Mouse (Mus musculus) liver, embryonic 15.5 days (tissue): ENCODE results near the gene Gucd1. TPM values are rescaled to one million over a fixed set of nuclear protein-coding genes. Genes with fewer than 3 reads are reported as not detected.

Source experiments
- ATAC-seq: fragments of 200-750 bp; cut with Nextera tagmentation; 2 replicates; pipeline ENCODE4 v1.8.0; 2017; ENCODE audit warnings: moderate number of reproducible peaks, mild to moderate bottlenecking, moderate library complexity; ENCODE audit not compliant: insufficient read depth
- H3K27ac ChIP-seq: fragments of 300-500 bp; sonication (generic); replicated peaks from 2 replicates; pipeline ENCODE4 v1.5.1; 2015; ENCODE audit warnings: mild to moderate bottlenecking, inconsistent platforms
- H3K27me3 ChIP-seq: fragments of 300-500 bp; sonication (generic); 2 replicates; pipeline ENCODE4 v1.6.1; 2015; ENCODE audit warnings: mild to moderate bottlenecking, inconsistent platforms
- H3K36me3 ChIP-seq: fragments of 300-500 bp; sonication (generic); replicated peaks from 2 replicates; pipeline ENCODE4 v1.6.1; 2015; ENCODE audit warnings: moderate library complexity, mild to moderate bottlenecking, inconsistent platforms
- H3K4me1 ChIP-seq: fragments of 300-500 bp; sonication (generic); replicated peaks from 2 replicates; pipeline ENCODE4 v1.6.1; 2015; ENCODE audit warnings: inconsistent platforms
- H3K4me2 ChIP-seq: fragments of 300-500 bp; sonication (generic); 2 replicates; pipeline ENCODE4 v1.6.1; 2015; ENCODE audit warnings: moderate library complexity, mild to moderate bottlenecking, inconsistent platforms
- H3K4me3 ChIP-seq: fragments of 300-500 bp; sonication (generic); replicated peaks from 2 replicates; pipeline ENCODE4 v1.5.1; 2015; ENCODE audit warnings: mild to moderate bottlenecking, inconsistent platforms
- H3K9ac ChIP-seq: fragments of 300-500 bp; sonication (generic); 2 replicates; pipeline ENCODE4 v1.6.1; 2015; ENCODE audit warnings: moderate library complexity, mild to moderate bottlenecking, inconsistent platforms
- H3K9me3 ChIP-seq: fragments of 300-500 bp; sonication (generic); replicated peaks from 2 replicates; pipeline ENCODE4 v1.6.1; 2016; ENCODE audit warnings: inconsistent platforms
- WGBS: fragments of 180-500 bp; shearing (Covaris S2); methylation state at CpG from one replicate; pipeline ENCODE4 v1.1.7; 2015; ENCODE audit warnings: mixed read lengths; ENCODE audit not compliant: insufficient replicate concordance; 5-methylcytosine and 5-hydroxymethylcytosine counted together
- polyA plus RNA-seq: library from polyadenylated mRNA; unstranded; fragments of >200 nt; fragmentation: Nextera tagmentation; extraction: Ambion mirVana; gene quantifications from 2 replicates; pipeline ENCODE4 v1.2.1, GENCODE M21; 2015

Gene Gucd1
- polyA plus RNA-seq, 1 experiment from 2014 or later, result 62.1 TPM

DNA sequence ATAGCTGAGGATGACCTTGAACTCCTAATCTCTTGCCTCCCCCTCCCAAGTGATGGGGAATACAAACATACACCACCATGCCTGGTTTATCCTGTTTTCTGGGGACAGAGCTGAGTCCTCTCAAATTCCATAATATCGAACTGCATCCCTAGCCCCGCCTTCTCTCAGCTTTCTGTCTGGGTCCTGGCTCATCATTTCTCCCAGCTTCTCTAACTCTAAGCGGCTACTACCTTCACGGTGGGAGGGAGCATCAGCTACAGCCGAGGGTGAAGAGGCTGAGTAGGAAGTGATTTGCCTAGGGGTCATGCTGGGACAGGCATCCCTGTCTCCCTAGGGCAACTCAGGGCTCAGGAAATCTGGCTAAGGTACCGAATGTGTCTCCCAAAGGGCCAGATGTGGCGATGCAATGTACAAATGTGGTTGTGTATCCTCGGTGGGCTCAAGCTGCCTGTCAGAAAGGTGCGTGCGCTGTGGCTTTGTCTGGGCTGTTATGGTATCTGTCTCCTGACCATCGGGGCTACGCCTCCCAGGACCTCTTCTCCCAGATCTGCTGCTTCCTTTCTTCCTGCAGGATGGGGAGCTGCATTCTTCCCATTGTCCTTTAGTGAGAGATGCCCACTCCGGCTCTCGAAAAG is 41.4 kb upstream of the Gucd1 start:
- no peak overlapping the region for H3K4me3 ChIP-seq
- no peaks in the 10 kb centered on the region for H3K36me3 ChIP-seq
- peaks cover 66% of the 10 kb centered on the region for H3K27me3 ChIP-seq
- no peak overlapping the region for H3K9ac ChIP-seq
- H3K9me3 ChIP-seq, result no peaks in the 10 kb centered on the region
- WGBS, result 9% methylated on average over 14 of the region's 14 CpGs
- H3K4me1 ChIP-seq, result peaks cover 10% of the 10 kb centered on the region
- ATAC-seq, result no peak
- no peak overlapping the region for H3K4me2 ChIP-seq
- no peak overlapping the region for H3K27ac ChIP-seq

GRCm38 (mm10) chr10:75558515-75558914 is 40.7 kb upstream of the Gucd1 start:
- Histone ChIP-seq H3K27me3 (peaks cover 64% of the 10 kb centered on the region), H3K9ac (no peak overlapping the region), H3K4me1 (peaks cover 11% of the 10 kb centered on the region), H3K36me3 (no peaks in the 10 kb centered on the region), H3K4me3 (no peak overlapping the region), H3K27ac (no peak overlapping the region), H3K4me2 (no peak overlapping the region), H3K9me3 (no peaks in the 10 kb centered on the region)
- WGBS, result 25% methylated on average over 3 of the region's 3 CpGs
- ATAC-seq, result no peak

DNA sequence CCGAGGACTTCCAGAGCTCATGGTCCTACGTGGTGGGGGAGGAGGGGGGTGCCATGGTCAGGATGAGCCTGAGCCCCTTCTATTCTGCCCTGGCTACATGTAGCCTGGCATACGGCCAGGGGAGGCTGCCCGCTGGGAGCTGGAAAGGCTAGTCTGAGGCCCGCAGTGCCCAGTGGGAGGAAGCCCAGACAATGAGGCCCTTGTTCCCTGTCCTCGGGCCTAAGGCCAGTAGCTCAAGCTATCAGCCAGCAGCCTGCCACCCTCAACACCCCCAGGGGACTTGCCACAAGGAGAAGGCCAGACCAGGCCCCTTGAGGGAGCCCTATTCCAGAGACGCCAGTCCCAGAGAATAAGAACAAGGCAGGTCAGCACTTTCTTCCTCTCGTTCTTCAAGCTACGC is 38.3 kb upstream of the Gucd1 start:
- peaks cover 15% of the 10 kb centered on the region for H3K4me1 ChIP-seq

DNA sequence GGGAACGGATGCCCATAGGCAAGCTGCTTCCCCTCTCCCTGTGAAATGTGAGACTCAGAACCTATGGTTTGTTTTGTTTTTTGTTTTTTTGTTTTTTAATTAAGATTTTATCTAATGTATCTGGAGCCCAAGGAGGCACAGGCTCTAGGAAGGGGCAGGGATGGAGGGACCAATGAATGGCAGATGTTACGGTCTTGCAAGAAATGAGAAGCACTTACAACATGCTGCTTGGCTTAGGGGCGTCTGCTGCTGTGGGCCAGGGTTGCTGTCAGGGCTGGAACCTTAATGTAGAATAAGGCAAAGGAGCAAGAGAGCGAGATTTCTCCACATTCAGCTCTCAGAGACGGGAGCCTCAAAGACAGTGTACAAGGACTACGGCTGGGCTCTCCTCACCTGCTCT is 37.8 kb upstream of the Gucd1 start:
- 73% methylated on average over 6 of the region's 6 CpGs for WGBS
- H3K9me3 ChIP-seq, result no peaks in the 10 kb centered on the region
- H3K27ac ChIP-seq, result no peak overlapping the region
- no peaks in the 10 kb centered on the region for H3K36me3 ChIP-seq
- H3K4me1 ChIP-seq, result peaks cover 16% of the 10 kb centered on the region
- ATAC-seq, result no peak
- no peak overlapping the region for H3K9ac ChIP-seq
- no peak overlapping the region for H3K4me3 ChIP-seq
- H3K27me3 ChIP-seq, result peaks cover 39% of the 10 kb centered on the region
- no peak overlapping the region for H3K4me2 ChIP-seq

More for the DNA sequence above, 38.3 kb upstream of the Gucd1 start:
- WGBS, result 65% methylated on average over 9 of the region's 9 CpGs
- Histone ChIP-seq H3K4me2 (no peak overlapping the region), H3K27me3 (peaks cover 43% of the 10 kb centered on the region), H3K9me3 (no peaks in the 10 kb centered on the region), H3K4me3 (no peak overlapping the region), H3K9ac (no peak overlapping the region), H3K27ac (no peak overlapping the region), H3K36me3 (no peaks in the 10 kb centered on the region)
- ATAC-seq, result no peak

GRCm38 (mm10) chr10:75554090-75554489 is 36.3 kb upstream of the Gucd1 start:
- 58% methylated on average over 8 of the region's 8 CpGs for WGBS
- Histone ChIP-seq H3K4me3 (no peak overlapping the region), H3K4me1 (peaks cover 12% of the 10 kb centered on the region), H3K4me2 (no peak overlapping the region), H3K9me3 (no peaks in the 10 kb centered on the region), H3K27ac (no peak overlapping the region), H3K36me3 (no peaks in the 10 kb centered on the region), H3K27me3 (peaks cover 24% of the 10 kb centered on the region), H3K9ac (no peak overlapping the region)
- no peak for ATAC-seq

GRCm38 (mm10) chr10:75552701-75553450 is 35.1 kb upstream of the Gucd1 start:
- Histone ChIP-seq H3K27me3 (peaks cover 12% of the 10 kb centered on the region), H3K4me1 (peaks cover 12% of the 10 kb centered on the region), H3K9me3 (no peaks in the 10 kb centered on the region), H3K27ac (no peak overlapping the region), H3K4me3 (no peak overlapping the region), H3K9ac (no peak overlapping the region), H3K36me3 (no peaks in the 10 kb centered on the region), H3K4me2 (no peak overlapping the region)
- ATAC-seq, result no peak
- 73% methylated on average over 13 of the region's 13 CpGs for WGBS

DNA sequence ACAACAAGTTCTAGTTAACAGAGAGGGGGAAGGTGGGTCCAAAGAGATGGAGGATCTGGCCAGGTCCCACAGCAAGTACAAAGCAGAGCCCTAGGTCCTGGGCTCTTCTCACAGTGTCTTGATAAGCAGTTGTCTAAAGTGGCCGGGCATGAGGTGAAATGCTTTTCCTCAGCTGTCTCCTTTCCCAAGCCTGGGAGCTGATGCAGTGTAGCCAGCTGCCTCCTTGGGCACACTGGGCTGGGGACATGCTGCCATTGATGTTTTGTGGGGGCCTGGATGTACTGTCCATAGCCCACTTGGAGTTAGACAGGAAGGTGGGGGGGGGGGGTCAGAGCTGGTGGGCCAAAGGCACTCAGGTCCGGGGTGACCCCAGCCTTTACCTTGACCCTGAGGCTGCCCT is 34.3 kb upstream of the Gucd1 start:
- H3K36me3 ChIP-seq, result no peaks in the 10 kb centered on the region
- H3K9me3 ChIP-seq, result no peaks in the 10 kb centered on the region
- H3K4me2 ChIP-seq, result no peak overlapping the region
- no peak overlapping the region for H3K4me3 ChIP-seq
- no peak overlapping the region for H3K9ac ChIP-seq
- H3K4me1 ChIP-seq, result peaks cover 12% of the 10 kb centered on the region
- no peak overlapping the region for H3K27ac ChIP-seq
- ATAC-seq, result no peak
- WGBS, result 69% methylated on average over 2 of the region's 2 CpGs
- H3K27me3 ChIP-seq, result peaks cover 4% of the 10 kb centered on the region; the same call in 1 of the 2 replicates

GRCm38 (mm10) chr10:75551175-75551574 is 33.4 kb upstream of the Gucd1 start:
- H3K4me2 ChIP-seq, result no peak overlapping the region
- H3K36me3 ChIP-seq, result no peaks in the 10 kb centered on the region
- H3K27me3 ChIP-seq, result peaks cover 2% of the 10 kb centered on the region; the same call in 1 of the 2 replicates
- H3K27ac ChIP-seq, result no peak overlapping the region
- no peak overlapping the region for H3K9ac ChIP-seq
- no peaks in the 10 kb centered on the region for H3K9me3 ChIP-seq
- WGBS, result 23% methylated on average over 12 of the region's 12 CpGs
- peaks cover 12% of the 10 kb centered on the region for H3K4me1 ChIP-seq
- no peak overlapping the region for H3K4me3 ChIP-seq
- ATAC-seq, result 0 out of 2 replicates have a peak, but pooled peaks have one; percentile 16

- 48% methylated on average over 7 of the region's 7 CpGs for WGBS
- no peak overlapping the region for H3K9ac ChIP-seq
- no peak overlapping the region for H3K4me2 ChIP-seq
- H3K4me1 ChIP-seq, result peaks cover 12% of the 10 kb centered on the region
- H3K36me3 ChIP-seq, result no peaks in the 10 kb centered on the region
- H3K4me3 ChIP-seq, result no peak overlapping the region
- no peaks in the 10 kb centered on the region for H3K9me3 ChIP-seq
- H3K27me3 ChIP-seq, result peaks cover 2% of the 10 kb centered on the region; the same call in 1 of the 2 replicates
- ATAC-seq, result peak; percentile 64
- H3K27ac ChIP-seq, result no peak overlapping the region
Observed at GRCm38 (mm10) chr10:75549886-75550285, 32.1 kb upstream of the Gucd1 start.

- Histone ChIP-seq H3K27ac (no peak overlapping the region), H3K4me3 (no peak overlapping the region), H3K36me3 (no peaks in the 10 kb centered on the region), H3K4me2 (no peak overlapping the region), H3K9me3 (no peaks in the 10 kb centered on the region), H3K4me1 (peaks cover 5% of the 10 kb centered on the region; the same call in 1 of the 2 replicates), H3K27me3 (peaks cover 2% of the 10 kb centered on the region; the same call in 1 of the 2 replicates), H3K9ac (no peak overlapping the region)
- no peak for ATAC-seq
- WGBS, result 64% methylated on average over 14 of the region's 14 CpGs
Observed at GRCm38 (mm10) chr10:75548486-75548885, 30.7 kb upstream of the Gucd1 start.

DNA sequence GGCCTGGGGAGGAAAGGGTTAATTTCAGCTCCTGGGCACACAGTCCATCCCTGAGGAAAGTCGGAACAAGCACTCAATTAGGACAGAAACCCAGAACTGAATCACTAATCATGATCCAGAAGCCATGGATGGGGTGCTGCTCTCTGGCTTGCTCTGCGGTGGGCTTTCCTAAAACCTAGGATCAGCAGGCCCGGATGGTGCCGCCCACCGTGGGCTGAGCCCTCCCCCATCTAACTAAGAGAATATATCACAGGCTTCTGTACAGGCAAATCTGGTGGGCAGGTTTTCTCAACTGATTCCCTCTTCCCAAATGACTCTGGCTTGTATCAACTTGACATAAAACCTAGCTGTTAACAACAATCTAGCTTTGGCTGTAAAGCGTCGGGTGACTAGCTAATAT is 30.1 kb upstream of the Gucd1 start:
- Histone ChIP-seq H3K4me1 (peaks cover 5% of the 10 kb centered on the region; the same call in 1 of the 2 replicates), H3K4me3 (no peak overlapping the region), H3K27ac (no peak overlapping the region), H3K27me3 (no peaks in the 10 kb centered on the region), H3K4me2 (no peak overlapping the region), H3K36me3 (no peaks in the 10 kb centered on the region), H3K9ac (no peak overlapping the region), H3K9me3 (no peaks in the 10 kb centered on the region)
- ATAC-seq, result no peak
- WGBS, result 69% methylated on average over 7 of the region's 7 CpGs
